Mouse (Mus musculus) limb, embryonic 14.5 days (tissue): ENCODE results near the gene Epdr1. TPM values are rescaled to one million over a fixed set of nuclear protein-coding genes. Genes with fewer than 3 reads are reported as not detected.

ENCODE experiments used
- ATAC-seq: fragments of 200-750 bp; cut with Nextera tagmentation; 2 replicates; pipeline ENCODE4 v1.8.0; 2017; ENCODE audit warnings: low read depth, moderate number of reproducible peaks, moderate TSS enrichment; ENCODE audit not compliant: low FRiP score
- DNase-seq: peaks from one replicate; pipeline ENCODE4 v3.0.0-alpha.2; 2015; ENCODE audit warnings: low spot score
- H3K27ac ChIP-seq: fragments of 300-500 bp; sonication (generic); replicated peaks from 2 replicates; pipeline ENCODE4 v1.5.1; 2014; ENCODE audit warnings: low read depth, mild to moderate bottlenecking, low read length, moderate library complexity, mixed read lengths
- H3K27me3 ChIP-seq: fragments of 300-500 bp; sonication (generic); 2 replicates; pipeline ENCODE4 v1.6.1; 2014; ENCODE audit warnings: low read length, mixed read lengths; ENCODE audit not compliant: control insufficient read depth, insufficient read depth
- H3K36me3 ChIP-seq: fragments of 300-500 bp; sonication (generic); 2 replicates; pipeline ENCODE4 v1.6.1; 2014; ENCODE audit warnings: mild to moderate bottlenecking, low read length, moderate library complexity, mixed read lengths; ENCODE audit not compliant: control insufficient read depth, insufficient read depth
- H3K4me1 ChIP-seq: fragments of 300-500 bp; sonication (generic); 2 replicates; pipeline ENCODE4 v1.6.1; 2014; ENCODE audit warnings: antibody characterized with exemption, low read length, mixed read lengths; ENCODE audit not compliant: control insufficient read depth, insufficient read depth
- H3K4me2 ChIP-seq: fragments of 300-500 bp; sonication (generic); replicated peaks from 2 replicates; pipeline ENCODE4 v1.6.1; 2014; ENCODE audit warnings: low read depth, mild to moderate bottlenecking, low read length, moderate library complexity; ENCODE audit not compliant: severe bottlenecking
- H3K4me3 ChIP-seq: fragments of 300-500 bp; sonication (generic); replicated peaks from 2 replicates; pipeline ENCODE4 v1.5.1; 2014; ENCODE audit warnings: low read length
- H3K9ac ChIP-seq: fragments of 300-500 bp; sonication (generic); 2 replicates; pipeline ENCODE4 v1.6.1; 2014; ENCODE audit warnings: mild to moderate bottlenecking, low read depth, low read length, moderate library complexity; ENCODE audit not compliant: severe bottlenecking
- H3K9me3 ChIP-seq: fragments of 300-500 bp; sonication (generic); 2 replicates; pipeline ENCODE4 v1.6.1; 2016; ENCODE audit warnings: low read length; ENCODE audit not compliant: control insufficient read depth
- POLR2A ChIP-seq: fragments of 200-500 bp; IDR thresholded peaks from 2 replicates; pipeline ENCODE4 v1.8.0; 2012; ENCODE audit warnings: inconsistent platforms, mild to moderate bottlenecking, moderate library complexity, borderline replicate concordance; ENCODE audit not compliant: insufficient read depth, insufficient read length; ENCODE audit errors: extremely low read depth
- WGBS: fragments of 180-500 bp; shearing (Covaris S2); extraction: QIAGEN DNeasy Blood & Tissue Kit; methylation state at CpG from one replicate; pipeline ENCODE4 v1.1.7; 2014; 5-methylcytosine and 5-hydroxymethylcytosine counted together
- polyA plus RNA-seq, 2 experiments: library from polyadenylated mRNA; depleted of rRNA in 1 of 2; stranded (reverse) in 1 of 2; unstranded in 1 of 2; fragments of >200 nt; fragmentation: Nextera tagmentation in 1 of 2; extraction: Ambion mirVana in 1 of 2; gene quantifications; 2 replicates each; pipeline versions ENCODE4 v1.2.1 to v1.2.3; 2012 to 2014

The Epdr1 gene
- 12.4 and 13.1 TPM in 2 replicates for polyA plus RNA-seq (2012; rRNA removed)
- 16.3 and 16.5 TPM in 2 replicates for polyA plus RNA-seq (2014; fragmentation: Nextera tagmentation; extraction: Ambion mirVana)

DNA sequence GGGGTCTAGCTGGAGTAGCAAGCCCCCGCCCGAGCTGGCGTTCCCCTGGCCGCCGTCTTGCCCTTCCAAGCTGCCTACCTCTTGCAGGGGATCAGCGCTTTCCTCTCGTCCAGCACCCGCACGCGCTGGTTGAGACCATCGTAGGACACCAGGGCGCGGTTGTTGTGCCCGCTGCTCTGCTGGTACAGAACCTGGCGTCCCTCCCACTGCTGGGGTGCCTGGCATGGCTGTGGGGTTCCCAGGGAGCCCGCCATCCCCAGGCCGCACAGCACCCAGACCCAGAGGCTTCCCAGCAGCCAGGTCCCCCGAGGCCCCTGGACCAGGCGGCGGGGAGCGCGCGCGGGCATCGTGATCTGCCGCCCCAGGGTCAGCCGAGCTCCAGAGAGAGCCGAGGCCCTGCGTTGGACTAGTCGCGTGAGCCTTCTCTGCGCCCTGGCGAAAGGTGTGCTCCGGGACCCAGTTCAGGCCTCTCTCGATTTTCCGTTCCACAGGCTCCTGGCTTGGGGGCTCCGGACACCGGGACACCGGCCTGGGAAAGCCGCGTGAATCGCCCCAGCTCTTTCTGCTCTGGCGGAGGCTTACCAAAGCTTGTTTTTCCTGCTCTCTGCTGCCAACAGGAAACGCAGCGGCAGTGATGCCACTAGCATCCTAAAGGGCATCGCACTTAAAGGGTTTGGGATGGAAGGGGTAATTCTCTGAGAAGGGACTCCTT, at the start of gene Epdr1:
Epdr1 (minus strand) TSS at position 712 of the 712 bp plus-strand sequence.
- ATAC-seq: peak; percentile 65
- H3K4me3 ChIP-seq: peak within 1 kb of the TSS; percentile 65

DNA sequence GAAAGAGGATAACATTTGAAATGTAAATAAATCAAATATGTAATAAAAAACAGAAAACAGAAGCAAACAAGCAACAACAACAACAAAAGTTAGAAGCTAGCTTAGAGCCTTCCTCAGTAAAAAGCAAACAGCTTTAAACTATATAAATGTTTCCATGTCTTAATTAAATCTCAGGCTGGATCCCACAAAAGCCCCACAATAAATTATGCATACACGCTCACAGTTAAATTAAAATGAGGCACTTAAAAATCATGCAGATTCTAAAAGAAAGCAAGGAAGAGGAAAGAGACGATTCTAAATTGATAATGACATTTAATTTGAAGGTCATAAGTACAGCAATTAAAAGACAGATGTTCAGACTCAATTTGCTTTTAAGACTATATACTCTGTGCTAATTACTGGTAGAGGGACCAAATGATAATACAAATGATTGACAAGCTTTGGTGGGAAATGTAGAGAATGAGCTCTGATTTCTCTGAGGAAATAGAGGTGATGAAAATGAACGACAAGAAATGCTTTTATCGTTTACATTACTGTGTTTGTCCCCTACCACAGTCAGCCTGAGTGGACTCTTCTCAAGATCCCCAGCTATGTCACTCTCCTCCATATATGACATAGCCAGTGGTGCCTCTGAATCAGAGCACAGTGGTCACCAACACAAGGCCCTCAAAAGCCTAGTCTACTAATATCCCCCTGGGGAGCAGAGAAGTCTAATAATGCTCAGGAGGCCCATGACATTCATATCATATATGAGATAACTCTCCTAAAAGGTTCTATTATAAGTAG, 48.8 kb upstream of the Epdr1 start:
- H3K9ac ChIP-seq: no peak overlapping the region
- H3K27me3 ChIP-seq: no peaks in the 10 kb centered on the region
- ATAC-seq: no peak
- 80% methylated on average over 4 of the region's 4 CpGs for WGBS
- H3K36me3 ChIP-seq: no peaks in the 10 kb centered on the region
- no peak overlapping the region for H3K27ac ChIP-seq
- H3K4me3 ChIP-seq: no peak overlapping the region
- no peaks in the 10 kb centered on the region for H3K4me1 ChIP-seq
- DNase-seq: no peak
- no peak for TF ChIP-seq POLR2A
- no peaks in the 10 kb centered on the region for H3K9me3 ChIP-seq
- H3K4me2 ChIP-seq: no peak overlapping the region

More for the DNA sequence above, at the start of gene Epdr1:
- Histone ChIP-seq H3K9ac (peak within 1 kb of the TSS; percentile 76), H3K4me2 (peak within 1 kb of the TSS; percentile 98), H3K27ac (no peak within 1 kb of the TSS), H3K36me3 (no peaks in the 10 kb centered on the region), H3K9me3 (no peaks in the 10 kb centered on the region), H3K4me1 (no peaks in the 10 kb centered on the region; the same call in 1 of the 2 replicates), H3K27me3 (peaks cover 18% of the 10 kb centered on the region; the same call in 1 of the 2 replicates)
- peak; percentile 78 for DNase-seq
- under 1% methylated on average over 45 of the region's 46 CpGs for WGBS
- no peak for TF ChIP-seq POLR2A

DNA sequence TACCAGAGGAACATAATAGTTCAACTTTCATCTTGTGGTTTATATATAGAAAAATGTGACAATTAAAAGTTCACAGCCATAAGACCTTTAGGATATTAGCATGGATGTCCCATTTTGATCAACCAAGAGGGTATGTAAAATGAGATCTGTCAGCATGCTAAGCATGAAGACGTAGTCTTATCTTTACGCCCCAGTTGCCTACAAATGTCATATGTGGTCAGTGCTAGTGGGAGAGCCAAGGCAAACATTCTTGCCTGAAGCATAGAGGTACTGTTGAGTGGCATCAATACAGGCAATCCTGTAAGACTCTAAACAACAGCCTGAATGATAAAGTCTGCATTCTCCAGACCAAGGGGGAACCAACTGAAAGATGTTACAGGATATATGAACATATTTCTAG, 32.7 kb upstream of the Epdr1 start:
- DNase-seq (no peak), ATAC-seq (no peak)
- H3K27me3 ChIP-seq: no peaks in the 10 kb centered on the region
- no peaks in the 10 kb centered on the region for H3K36me3 ChIP-seq
- H3K9ac ChIP-seq: no peak overlapping the region
- TF ChIP-seq POLR2A: no peak
- H3K4me1 ChIP-seq: no peaks in the 10 kb centered on the region
- no peak overlapping the region for H3K4me2 ChIP-seq
- 90% methylated on average over 2 of the region's 2 CpGs for WGBS
- H3K27ac ChIP-seq: no peak overlapping the region
- no peak overlapping the region for H3K4me3 ChIP-seq
- no peaks in the 10 kb centered on the region for H3K9me3 ChIP-seq

DNA sequence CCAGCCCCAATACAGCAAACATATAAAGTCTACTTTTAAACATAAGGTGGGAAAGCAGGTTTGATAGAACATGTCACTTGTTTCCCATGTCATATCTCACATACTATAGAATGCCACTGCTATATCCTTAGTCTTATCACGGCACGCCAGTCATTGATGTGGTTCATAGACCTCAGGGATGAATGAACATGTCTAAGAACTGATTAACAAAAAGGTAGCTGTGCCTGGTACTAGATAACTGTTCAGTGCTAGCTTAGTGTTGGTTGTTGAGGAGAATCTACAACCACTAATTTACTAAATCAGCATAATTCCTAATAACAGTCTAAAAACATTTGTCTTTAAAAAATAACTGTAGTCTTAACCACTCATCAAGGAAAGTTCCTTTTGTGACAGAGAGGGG, 30.1 kb upstream of the Epdr1 start:
- H3K4me3 ChIP-seq: no peak overlapping the region
- TF ChIP-seq POLR2A: no peak
- no peaks in the 10 kb centered on the region for H3K27me3 ChIP-seq
- H3K4me2 ChIP-seq: no peak overlapping the region
- H3K9me3 ChIP-seq: no peaks in the 10 kb centered on the region
- H3K4me1 ChIP-seq: no peaks in the 10 kb centered on the region
- DNase-seq (no peak), ATAC-seq (no peak)
- no peaks in the 10 kb centered on the region for H3K36me3 ChIP-seq
- WGBS: 95% methylated on average over 2 of the region's 2 CpGs
- no peak overlapping the region for H3K27ac ChIP-seq
- H3K9ac ChIP-seq: no peak overlapping the region

DNA sequence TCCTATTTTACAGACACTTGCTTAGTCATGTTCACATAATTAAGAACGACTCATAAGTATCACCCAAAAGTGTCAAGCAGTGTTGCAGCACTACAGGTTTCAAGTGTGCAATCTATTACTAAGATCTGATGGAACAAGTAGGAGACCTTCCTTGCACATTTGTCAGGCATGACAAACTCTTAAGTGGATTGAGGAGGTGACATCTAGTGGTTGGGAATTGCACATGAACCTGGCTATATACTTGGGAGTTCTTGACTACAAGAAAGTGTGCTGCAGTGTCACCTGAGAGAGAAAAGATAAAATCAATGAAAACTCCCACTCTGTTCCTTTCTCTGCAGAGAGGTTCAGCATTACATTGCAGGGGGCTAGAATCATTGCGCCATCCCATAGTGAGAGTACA, 24.5 kb upstream of the Epdr1 start:
- H3K4me3 ChIP-seq: no peak overlapping the region
- no peak overlapping the region for H3K4me2 ChIP-seq
- H3K27me3 ChIP-seq: no peaks in the 10 kb centered on the region
- no peaks in the 10 kb centered on the region for H3K4me1 ChIP-seq
- no peaks in the 10 kb centered on the region for H3K36me3 ChIP-seq
- ATAC-seq (no peak), DNase-seq (no peak)
- H3K27ac ChIP-seq: no peak overlapping the region
- TF ChIP-seq POLR2A: no peak
- H3K9me3 ChIP-seq: no peaks in the 10 kb centered on the region
- 53% methylated on average over 2 of the region's 2 CpGs for WGBS
- no peak overlapping the region for H3K9ac ChIP-seq
